Comparison of ENCODE assay signal across 7 mouse cellular contexts in genomic region chr7:97447050-97447531, GRCm38 (mm10). TPM values are rescaled to one million over a fixed set of nuclear protein-coding genes. Genes with fewer than 3 reads are reported as not detected.
DNase-seq lines count a peak whose midpoint lies in the region; ATAC-seq and TF ChIP-seq lines count a peak whose summit lies in the region.

No protein-coding gene starts in this region.

- no peak for DNase-seq in lung, adult 2 months
- DNase-seq in intestine, embryonic 14.5 days (ENCODE audit: low spot score) = peak; percentile 62
- no peak for DNase-seq in cerebellum, adult 9-10 months
- DNase-seq in cerebellum, adult 8-10 months = no peak

- no peak overlapping the region for H3K4me2 ChIP-seq in lung, embryonic 15.5 days
- no peak overlapping the region for H3K4me2 ChIP-seq in embryonic facial prominence, embryonic 13.5 days
- no peak overlapping the region for H3K4me2 ChIP-seq in intestine, embryonic 14.5 days (ENCODE audit: low read length)
- no peak overlapping the region for H3K4me2 ChIP-seq in limb, embryonic 15.5 days

- TF ChIP-seq POLR2A in lung, adult 2 months (IDR thresholded peaks at IDR 0.05; ENCODE audit: borderline replicate concordance, extremely low read depth, low read depth, low read length) = no peak

- TF ChIP-seq CTCF in lung, adult 2 months (IDR thresholded peaks at IDR 0.05; ENCODE audit: insufficient read depth, low read length) = no peak

- H3K9ac ChIP-seq in lung, embryonic 15.5 days = no peak overlapping the region
- 0 out of 2 replicates have a peak overlapping the region, but pooled peaks have one; percentile 17 for H3K9ac ChIP-seq in embryonic facial prominence, embryonic 13.5 days
- H3K9ac ChIP-seq in intestine, embryonic 14.5 days (ENCODE audit: low read length) = no peak overlapping the region
- no peak overlapping the region for H3K9ac ChIP-seq in limb, embryonic 15.5 days

- no peaks in the 10 kb centered on the region for H3K9me3 ChIP-seq in lung, embryonic 15.5 days
- H3K9me3 ChIP-seq in embryonic facial prominence, embryonic 13.5 days = 0 out of 2 replicates have a peak, but pooled peaks cover 3% of the 10 kb centered on the region
- H3K9me3 ChIP-seq in intestine, embryonic 14.5 days (ENCODE audit: control insufficient read depth, low read length) = 0 out of 2 replicates have a peak, but pooled peaks cover 7% of the 10 kb centered on the region
- H3K9me3 ChIP-seq in limb, embryonic 15.5 days = no peaks in the 10 kb centered on the region

- 51% methylated on average over 6 of the region's 6 CpGs for WGBS in lung, embryonic 15.5 days
- WGBS in lung, adult 2 months = 50% methylated on average over 6 of the region's 6 CpGs
- WGBS in embryonic facial prominence, embryonic 13.5 days = 49% methylated on average over 6 of the region's 6 CpGs
- 51% methylated on average over 6 of the region's 6 CpGs for WGBS in intestine, embryonic 14.5 days
- WGBS in limb, embryonic 15.5 days = 52% methylated on average over 6 of the region's 6 CpGs

- peak overlapping the region; percentile 86 for H3K27ac ChIP-seq in lung, embryonic 15.5 days
- H3K27ac ChIP-seq in embryonic facial prominence, embryonic 13.5 days = peak overlapping the region; percentile 87
- peak overlapping the region; percentile 47; the same call in 1 of the 2 replicates for H3K27ac ChIP-seq in intestine, embryonic 14.5 days (ENCODE audit: low read depth)
- peak overlapping the region; percentile 81 for H3K27ac ChIP-seq in limb, embryonic 15.5 days

- H3K27me3 ChIP-seq in lung, embryonic 15.5 days = no peaks in the 10 kb centered on the region
- H3K27me3 ChIP-seq in embryonic facial prominence, embryonic 13.5 days = no peaks in the 10 kb centered on the region
- no peaks in the 10 kb centered on the region for H3K27me3 ChIP-seq in intestine, embryonic 14.5 days (replicated peaks; ENCODE audit: control insufficient read depth, insufficient read depth, low read length)
- no peaks in the 10 kb centered on the region for H3K27me3 ChIP-seq in limb, embryonic 15.5 days

- no peaks in the 10 kb centered on the region for H3K36me3 ChIP-seq in lung, embryonic 15.5 days
- no peaks in the 10 kb centered on the region for H3K36me3 ChIP-seq in embryonic facial prominence, embryonic 13.5 days
- no peaks in the 10 kb centered on the region for H3K36me3 ChIP-seq in intestine, embryonic 14.5 days (ENCODE audit: control insufficient read depth, insufficient read depth, low read length)
- H3K36me3 ChIP-seq in limb, embryonic 15.5 days = no peaks in the 10 kb centered on the region

- ATAC-seq in lung, embryonic 15.5 days (ENCODE audit: borderline replicate concordance, extremely low read depth, low FRiP score, low TSS enrichment) = no peak
- ATAC-seq in embryonic facial prominence, embryonic 13.5 days (ENCODE audit: insufficient number of reproducible peaks, insufficient read depth, low FRiP score, low TSS enrichment, low read depth) = no peak
- peak; percentile 59 for ATAC-seq in intestine, embryonic 14.5 days (replicated peaks; ENCODE audit: low FRiP score, low TSS enrichment, low read depth)
- no peak for ATAC-seq in limb, embryonic 15.5 days (ENCODE audit: insufficient number of reproducible peaks, low FRiP score, low TSS enrichment, low read depth)

- H3K4me3 ChIP-seq in lung, embryonic 15.5 days = no peak overlapping the region
- H3K4me3 ChIP-seq in lung, adult 2 months (replicated peaks; ENCODE audit: extremely low read depth, low read depth, low read length) = no peak overlapping the region
- no peak overlapping the region for H3K4me3 ChIP-seq in embryonic facial prominence, embryonic 13.5 days
- H3K4me3 ChIP-seq in intestine, embryonic 14.5 days (ENCODE audit: low read depth, low read length) = no peak overlapping the region
- H3K4me3 ChIP-seq in limb, embryonic 15.5 days = no peak overlapping the region

- H3K4me1 ChIP-seq in lung, embryonic 15.5 days = peaks cover 24% of the 10 kb centered on the region
- no peaks in the 10 kb centered on the region; the same call in 1 of the 2 replicates for H3K4me1 ChIP-seq in lung, adult 2 months (ENCODE audit: control insufficient read depth, insufficient read depth, low read length)
- peaks cover 27% of the 10 kb centered on the region for H3K4me1 ChIP-seq in embryonic facial prominence, embryonic 13.5 days
- peaks cover 3% of the 10 kb centered on the region; the same call in 1 of the 2 replicates for H3K4me1 ChIP-seq in intestine, embryonic 14.5 days (replicated peaks; ENCODE audit: control insufficient read depth, insufficient read depth, low read length)
- H3K4me1 ChIP-seq in limb, embryonic 15.5 days = peaks cover 20% of the 10 kb centered on the region

RNA-seq across cellular contexts. Expression of gene Kctd14, which starts 4.0 kb away (rescaled TPM):
- polyA plus RNA-seq in lung, embryonic 15.5 days (2015; fragmentation: Nextera tagmentation; extraction: Ambion mirVana) = 6.3 and 8.1 TPM in 2 replicates
- polyA plus RNA-seq in lung, adult 2 months (2012; rRNA removed) = 4.0 and 6.7 TPM in 2 replicates
- polyA plus RNA-seq in embryonic facial prominence, embryonic 13.5 days (2015; fragmentation: Nextera tagmentation; extraction: Ambion mirVana) = 4.4 and 6.0 TPM in 2 replicates
- polyA plus RNA-seq in intestine, embryonic 14.5 days (2014; fragmentation: Nextera tagmentation; extraction: Ambion mirVana) = 1.7 and 2.2 TPM in 2 replicates
- 3.2 and 3.4 TPM in 2 replicates for polyA plus RNA-seq in limb, embryonic 15.5 days (2015; fragmentation: Nextera tagmentation; extraction: Ambion mirVana)

RNA-seq across cellular contexts. Expression of gene Thrsp, which starts 29.6 kb away (rescaled TPM):
- polyA plus RNA-seq in lung, embryonic 15.5 days (2015; fragmentation: Nextera tagmentation; extraction: Ambion mirVana) = 0.91 and 1.4 TPM in 2 replicates
- polyA plus RNA-seq in lung, adult 2 months (2012; rRNA removed) = 72.8 and 95.2 TPM in 2 replicates
- polyA plus RNA-seq in embryonic facial prominence, embryonic 13.5 days (2015; fragmentation: Nextera tagmentation; extraction: Ambion mirVana) = 0.63 and 1.0 TPM in 2 replicates
- 0.23 and 0.41 TPM in 2 replicates for polyA plus RNA-seq in intestine, embryonic 14.5 days (2014; fragmentation: Nextera tagmentation; extraction: Ambion mirVana)
- 0.91 and 3.5 TPM in 2 replicates for polyA plus RNA-seq in limb, embryonic 15.5 days (2015; fragmentation: Nextera tagmentation; extraction: Ambion mirVana)

RNA-seq across cellular contexts. Expression of gene Ints4, which starts 33.7 kb away (rescaled TPM):
- polyA plus RNA-seq in lung, embryonic 15.5 days (2015; fragmentation: Nextera tagmentation; extraction: Ambion mirVana) = 48.9 and 53.4 TPM in 2 replicates
- 52.7 and 69.7 TPM in 2 replicates for polyA plus RNA-seq in lung, adult 2 months (2012; rRNA removed)
- polyA plus RNA-seq in embryonic facial prominence, embryonic 13.5 days (2015; fragmentation: Nextera tagmentation; extraction: Ambion mirVana) = 53.0 and 57.5 TPM in 2 replicates
- 56.4 and 64.1 TPM in 2 replicates for polyA plus RNA-seq in intestine, embryonic 14.5 days (2014; fragmentation: Nextera tagmentation; extraction: Ambion mirVana)
- 40.6 and 43.3 TPM in 2 replicates for polyA plus RNA-seq in limb, embryonic 15.5 days (2015; fragmentation: Nextera tagmentation; extraction: Ambion mirVana)

RNA-seq across cellular contexts. Expression of gene Ndufc2, which starts 47.3 kb away (rescaled TPM):
- 336 and 356 TPM in 2 replicates for polyA plus RNA-seq in lung, embryonic 15.5 days (2015; fragmentation: Nextera tagmentation; extraction: Ambion mirVana)
- 134 and 135 TPM in 2 replicates for polyA plus RNA-seq in lung, adult 2 months (2012; rRNA removed)
- 346 and 350 TPM in 2 replicates for polyA plus RNA-seq in embryonic facial prominence, embryonic 13.5 days (2015; fragmentation: Nextera tagmentation; extraction: Ambion mirVana)
- 386 and 389 TPM in 2 replicates for polyA plus RNA-seq in intestine, embryonic 14.5 days (2014; fragmentation: Nextera tagmentation; extraction: Ambion mirVana)
- 291 and 303 TPM in 2 replicates for polyA plus RNA-seq in limb, embryonic 15.5 days (2015; fragmentation: Nextera tagmentation; extraction: Ambion mirVana)

Comparison
In these comparisons a context has a peak if more than half of its experiments do, and no peak if none do; other contexts are left out.
1. RNA of gene Thrsp, which starts 29.6 kb away (polyA plus RNA-seq): 72.8 to 95.2 TPM in lung, adult 2 months; 0.91 to 1.4 TPM in lung, embryonic 15.5 days, 0.91 to 3.5 TPM in limb, embryonic 15.5 days, 0.63 to 1.0 TPM in embryonic facial prominence, embryonic 13.5 days and 0.23 to 0.41 TPM in intestine, embryonic 14.5 days; every median in the first group is over 10 times any median in the second.
2. Peak in every context shown above with its lines, with median percentiles within 50 percentile points of each other: H3K27ac ChIP-seq.